Mouse (Mus musculus) stomach, postnatal 0 days (tissue): ENCODE results near the gene Aarsd1. TPM values are rescaled to one million over a fixed set of nuclear protein-coding genes. Genes with fewer than 3 reads are reported as not detected.
A peak's percentile ranks its signal among the peaks of the same experiment; 100 is the strongest.
"Not testable (repeated sequence)": the region's sequence is repeated elsewhere in the genome, so short reads cannot be mapped to it uniquely, and the experiment has no call there.

Experiments
- ATAC-seq: fragments of 200-750 bp; cut with Nextera tagmentation; 2 replicates; pipeline ENCODE4 v1.8.0; 2017; ENCODE audit not compliant: low FRiP score, low TSS enrichment
- DNase-seq: peaks from one replicate; pipeline ENCODE4 v3.0.0-alpha.2; 2016; ENCODE audit warnings: low spot score
- H3K27ac ChIP-seq: fragments of 300-500 bp; sonication (generic); replicated peaks from 2 replicates; pipeline ENCODE4 v1.5.1; 2014; ENCODE audit warnings: mild to moderate bottlenecking, control low read depth
- H3K27me3 ChIP-seq: fragments of 300-500 bp; sonication (generic); 2 replicates; pipeline ENCODE4 v1.6.1; 2014; ENCODE audit warnings: low read length; ENCODE audit not compliant: control insufficient read depth, insufficient read depth
- H3K36me3 ChIP-seq: fragments of 300-500 bp; sonication (generic); 2 replicates; pipeline ENCODE4 v1.6.1; 2014; ENCODE audit warnings: low read length, mixed read lengths; ENCODE audit not compliant: control insufficient read depth, insufficient read depth
- H3K4me1 ChIP-seq: fragments of 300-500 bp; sonication (generic); replicated peaks from 2 replicates; pipeline ENCODE4 v1.6.1; 2014; ENCODE audit warnings: antibody characterized with exemption; ENCODE audit not compliant: control insufficient read depth, insufficient read depth
- H3K4me2 ChIP-seq: fragments of 300-500 bp; sonication (generic); replicated peaks from 2 replicates; pipeline ENCODE4 v1.6.1; 2014; ENCODE audit warnings: low read depth, mild to moderate bottlenecking, control low read depth, moderate library complexity
- H3K4me3 ChIP-seq: fragments of 300-500 bp; sonication (generic); 2 replicates; pipeline ENCODE4 v1.5.1; 2014; ENCODE audit warnings: low read depth, low read length, control low read depth
- H3K9ac ChIP-seq: fragments of 300-500 bp; sonication (generic); 2 replicates; pipeline ENCODE4 v1.6.1; 2014; ENCODE audit warnings: mild to moderate bottlenecking, low read length, control low read depth, mixed read lengths
- H3K9me3 ChIP-seq: fragments of 300-500 bp; sonication (generic); 2 replicates; pipeline ENCODE4 v1.6.1; 2016; ENCODE audit warnings: low read length; ENCODE audit not compliant: control insufficient read depth
- CTCF ChIP-seq: IDR thresholded peaks from 2 replicates; pipeline ENCODE4 v1.5.1; 2016; ENCODE audit warnings: antibody characterized with exemption, low read depth, mild to moderate bottlenecking, moderate library complexity
- EP300 ChIP-seq: optimal IDR thresholded peaks from 2 replicates; pipeline ENCODE3; 2016; ENCODE audit warnings: antibody characterized with exemption
- WGBS: fragments of 180-500 bp; shearing (Covaris S2); extraction: QIAGEN DNeasy Blood & Tissue Kit; methylation state at CpG from one replicate; pipeline ENCODE4 v1.1.7; 2014; 5-methylcytosine and 5-hydroxymethylcytosine counted together
- polyA plus RNA-seq: library from polyadenylated mRNA; unstranded; fragments of >200 nt; fragmentation: Nextera tagmentation; extraction: Ambion mirVana; gene quantifications from 2 replicates; pipeline ENCODE4 v1.2.1, GENCODE M21; 2015

Gene Aarsd1
- 29.8 and 30.0 TPM in 2 replicates for polyA plus RNA-seq

DNA sequence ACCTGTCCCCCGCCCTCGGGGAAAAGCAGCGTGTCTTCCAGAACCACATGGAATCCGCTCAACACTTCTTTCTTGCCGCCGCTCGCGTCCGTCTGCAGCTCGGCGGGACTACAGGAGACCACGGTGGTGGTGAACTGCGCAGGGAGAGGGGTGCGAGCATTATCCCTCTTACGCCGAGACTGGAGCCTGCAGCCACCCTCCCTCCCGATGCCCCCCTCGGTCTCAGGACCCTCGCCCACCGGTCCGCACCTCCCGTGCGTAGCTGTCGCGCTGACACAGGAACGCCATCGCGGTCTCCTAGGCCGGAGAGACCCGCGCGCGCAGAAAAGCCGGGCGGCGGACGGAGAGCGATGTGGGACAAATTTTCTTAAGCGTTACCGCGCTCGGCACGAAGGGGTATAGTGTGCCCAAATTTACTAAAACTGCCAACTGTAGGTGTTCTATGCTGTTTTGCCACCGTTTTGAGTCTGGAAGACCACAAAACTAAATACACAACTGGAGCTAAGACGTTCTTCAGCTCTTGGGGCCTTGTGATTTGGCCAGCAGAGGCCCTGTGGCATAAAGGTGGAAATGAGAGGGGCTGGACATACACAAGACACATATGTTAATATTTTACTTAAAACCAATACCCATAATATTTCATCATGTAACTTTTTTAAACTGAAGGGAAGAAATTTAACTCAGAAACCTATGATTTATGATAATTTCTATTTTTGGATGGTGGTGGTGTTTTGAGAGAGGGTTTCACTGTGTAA is at the start of gene Aarsd1:
Gene Aarsd1, minus strand, starts transcription at position 515 of the 755 bp plus-strand sequence.
- H3K4me2 ChIP-seq, result peak within 1 kb of the TSS; percentile 80
- peak within 1 kb of the TSS; percentile 67 for H3K27ac ChIP-seq
- ATAC-seq (peak; percentile 78), DNase-seq (peak; percentile 83)
- TF ChIP-seq EP300 (no peak), CTCF (no peak)
- no peaks in the 10 kb centered on the region for H3K9me3 ChIP-seq
- H3K4me3 ChIP-seq, result peak within 1 kb of the TSS; percentile 80
- no peaks in the 10 kb centered on the region for H3K27me3 ChIP-seq
- H3K9ac ChIP-seq, result peak within 1 kb of the TSS; percentile 75
- peaks cover 5% of the 10 kb centered on the region; the same call in 1 of the 2 replicates for H3K36me3 ChIP-seq
- H3K4me1 ChIP-seq, result no peaks in the 10 kb centered on the region
- under 1% methylated on average over 45 of the region's 45 CpGs for WGBS

DNA sequence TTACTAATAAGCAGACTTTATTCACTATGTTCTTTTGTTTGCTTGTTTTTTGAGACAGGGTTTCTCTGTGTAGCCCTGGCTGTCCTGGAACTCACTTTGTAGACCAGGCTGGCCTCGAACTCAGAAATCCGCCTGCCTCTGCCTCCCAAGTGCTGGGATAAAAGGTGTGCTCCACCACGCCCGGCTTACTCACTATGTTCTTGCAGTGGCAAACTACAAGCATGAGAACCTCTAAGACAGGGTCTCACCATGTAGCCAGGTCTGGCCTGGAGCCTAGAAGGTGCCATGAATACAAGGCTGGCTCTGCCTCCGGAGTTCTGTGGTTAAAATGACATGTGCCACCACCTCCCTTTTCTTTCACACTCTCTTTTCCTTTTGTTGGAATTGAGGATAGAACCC is 49.1 kb upstream of the Aarsd1 start:
- H3K27ac ChIP-seq, H3K27me3 ChIP-seq, DNase-seq, H3K9me3 ChIP-seq, ATAC-seq, H3K36me3 ChIP-seq, H3K9ac ChIP-seq: not testable (repeated sequence)
- Histone ChIP-seq H3K4me2 (peak overlapping the region; percentile 90), H3K4me1 (peaks cover 12% of the 10 kb centered on the region), H3K4me3 (peak overlapping the region; percentile 80)
- 47% methylated on average over 5 of the region's 5 CpGs for WGBS

DNA sequence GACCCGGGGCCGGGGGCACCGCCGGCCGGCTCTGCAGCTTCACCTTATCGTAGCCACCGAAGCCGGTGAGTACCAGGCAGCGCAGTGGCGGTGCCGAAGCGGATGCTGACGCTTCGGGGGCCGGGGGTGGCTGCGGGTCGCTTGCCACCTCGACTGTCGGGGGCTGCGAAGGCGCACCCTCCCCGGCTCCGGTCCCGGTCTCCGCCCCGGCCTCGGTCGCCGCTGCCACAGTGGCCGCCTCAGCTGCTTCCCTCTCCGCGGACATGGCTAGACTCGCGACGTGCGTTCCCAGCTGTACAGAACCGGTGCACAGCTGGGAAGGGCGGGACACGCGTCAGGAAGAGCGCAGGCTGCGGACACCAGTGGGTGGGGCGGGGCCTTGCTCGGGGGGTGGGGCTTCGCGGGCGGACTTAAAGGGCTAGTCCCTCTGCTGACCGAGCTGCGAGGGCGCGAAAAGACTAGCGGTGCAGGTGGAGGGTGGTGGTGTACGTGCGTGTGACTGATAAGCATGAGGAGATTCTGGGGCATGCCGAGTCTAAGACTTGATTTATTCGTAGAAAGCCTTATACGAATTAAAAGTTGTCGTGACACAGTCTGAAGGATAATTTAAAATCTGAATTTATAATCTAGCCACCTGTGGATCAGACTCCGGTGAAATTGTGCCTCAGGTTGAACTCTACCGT is 48.6 kb upstream of the Aarsd1 start, which contains the start of gene Vat1:
Gene Vat1, minus strand, starts transcription at position 362 of the 683 bp plus-strand sequence.
- peaks cover 6% of the 10 kb centered on the region; the same call in 1 of the 2 replicates for H3K36me3 ChIP-seq
- DNase-seq (peak; percentile 90), ATAC-seq (peak; percentile 67)
- peak within 1 kb of the TSS; percentile 90 for H3K4me2 ChIP-seq
- 1% methylated on average over 58 of the region's 60 CpGs for WGBS
- no peaks in the 10 kb centered on the region for H3K9me3 ChIP-seq
- no peaks in the 10 kb centered on the region for H3K27me3 ChIP-seq
- peaks cover 12% of the 10 kb centered on the region for H3K4me1 ChIP-seq
- peak within 1 kb of the TSS; percentile 94 for H3K27ac ChIP-seq
- peak within 1 kb of the TSS; percentile 77 for H3K9ac ChIP-seq
- no peak; the same call in 1 of the 2 replicates for TF ChIP-seq CTCF
- TF ChIP-seq EP300, result no peak
- H3K4me3 ChIP-seq, result peak within 1 kb of the TSS; percentile 80

DNA sequence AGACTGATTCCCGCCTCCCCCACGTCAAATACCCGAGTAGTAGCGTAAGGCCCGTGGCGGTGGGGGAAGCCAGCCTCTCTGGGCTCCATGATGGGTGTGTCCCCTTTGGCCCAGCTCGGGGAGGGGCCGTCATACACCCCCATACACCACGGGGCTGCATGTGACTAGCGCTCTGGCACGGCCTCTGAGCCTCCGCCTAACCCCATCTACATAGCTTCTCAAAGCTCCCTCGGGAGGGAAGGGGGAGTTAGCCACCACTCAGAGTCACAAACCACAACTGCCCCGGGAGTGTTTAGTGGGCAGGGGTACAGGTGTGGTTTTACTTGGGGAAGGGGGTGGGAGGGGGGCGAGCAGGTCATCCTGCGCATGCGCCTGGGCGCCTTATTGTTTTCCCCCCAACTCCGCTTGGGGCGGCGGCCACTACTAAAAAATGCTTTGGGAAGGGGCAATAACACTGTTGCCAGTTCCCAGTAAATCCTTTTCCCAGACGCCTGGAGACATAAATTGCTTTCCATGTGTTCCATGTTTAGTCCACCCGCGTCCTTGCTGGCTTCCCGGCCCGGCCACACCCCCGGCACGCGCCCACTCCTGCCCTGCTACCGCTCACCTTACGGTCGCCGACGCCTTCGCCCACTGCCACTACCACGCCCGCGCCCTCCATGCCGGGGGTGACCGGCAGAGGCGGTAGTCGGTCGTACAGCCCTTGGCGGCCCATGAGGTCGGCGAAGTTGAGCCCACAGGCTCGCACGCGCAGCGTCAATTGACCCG is 47.9 kb upstream of the Aarsd1 start:
- ATAC-seq (peak; percentile 79), DNase-seq (peak; percentile 80)
- Histone ChIP-seq H3K9me3 (no peaks in the 10 kb centered on the region), H3K9ac (peak overlapping the region; percentile 77), H3K4me1 (peaks cover 12% of the 10 kb centered on the region), H3K4me2 (peak overlapping the region; percentile 90), H3K27me3 (no peaks in the 10 kb centered on the region), H3K36me3 (peaks cover 9% of the 10 kb centered on the region), H3K27ac (peak overlapping the region; percentile 94), H3K4me3 (peak overlapping the region; percentile 80)
- WGBS, result under 1% methylated on average over 51 of the region's 51 CpGs
- TF ChIP-seq EP300, result peak; percentile 80
- TF ChIP-seq CTCF, result peak; percentile 50

DNA sequence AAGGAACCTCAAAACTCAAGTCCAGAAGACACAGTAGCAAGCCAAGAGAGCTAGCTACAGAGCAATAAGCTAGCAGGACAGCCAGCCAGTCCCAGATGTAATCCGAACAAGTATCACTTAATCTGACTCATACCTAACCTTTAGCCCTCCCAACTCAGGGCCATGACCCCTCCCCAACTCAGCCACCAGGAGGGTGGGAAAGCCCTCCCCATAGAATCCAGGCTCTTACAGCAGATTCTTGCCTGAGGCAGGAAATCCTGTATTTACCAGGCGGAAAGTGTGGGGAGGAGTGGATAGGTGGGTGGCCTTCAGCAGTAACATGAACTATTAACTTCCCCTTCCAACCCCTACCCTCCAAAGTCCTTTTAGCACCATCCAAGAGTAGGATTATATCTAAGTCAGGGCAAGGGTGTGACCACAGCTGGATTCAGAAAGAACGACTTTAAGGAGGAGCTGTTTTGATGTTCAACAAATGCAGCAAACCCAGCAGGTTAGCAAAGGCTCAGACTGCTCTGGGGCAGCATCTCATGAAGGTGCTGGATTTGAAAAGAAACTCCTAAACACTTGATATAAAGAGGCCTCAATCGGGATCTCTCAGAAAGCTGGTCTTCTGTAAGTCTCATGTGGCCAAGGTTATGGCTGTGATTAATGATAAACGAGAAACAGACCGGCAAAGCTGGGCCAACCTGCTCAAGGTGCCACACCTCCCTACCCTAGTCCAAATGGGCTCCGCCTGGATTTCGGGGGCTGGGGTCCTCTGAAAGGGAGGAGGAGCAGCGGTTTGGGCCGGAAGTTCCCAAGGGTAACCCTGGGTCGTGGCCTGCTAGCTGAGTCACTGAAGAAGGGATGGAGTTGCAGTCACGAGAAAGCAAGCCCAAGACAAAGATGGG is 47.0 kb upstream of the Aarsd1 start, which contains the start of gene Rnd2:
Gene Rnd2, plus strand, starts transcription at position 789 of the 890 bp plus-strand sequence.
- no peaks in the 10 kb centered on the region for H3K27me3 ChIP-seq
- peak within 1 kb of the TSS; percentile 80 for H3K4me3 ChIP-seq
- TF ChIP-seq EP300 (peak; percentile 6), CTCF (no peak)
- H3K27ac ChIP-seq, result peak within 1 kb of the TSS; percentile 94
- peaks cover 12% of the 10 kb centered on the region for H3K4me1 ChIP-seq
- peak within 1 kb of the TSS; percentile 90 for H3K4me2 ChIP-seq
- H3K36me3 ChIP-seq, result peaks cover 11% of the 10 kb centered on the region
- no peak for DNase-seq
- no peak; the same call in 1 of the 2 replicates for ATAC-seq
- no peaks in the 10 kb centered on the region for H3K9me3 ChIP-seq
- peak within 1 kb of the TSS; percentile 77 for H3K9ac ChIP-seq
- WGBS, result 9% methylated on average over 12 of the region's 12 CpGs
